Mouse (Mus musculus) urinary bladder, postnatal 25 days (tissue): ENCODE measurements at regions not wholly inside any gene's neighbourhood (a gene's known extent, or its start where the extent isn't known, plus 50 kb on each side); places are given as distances from the start of the nearest gene placed in this dataset.

Experiments used
- DNase-seq: peaks from one replicate; pipeline ENCODE4 v3.0.0; 2022; ENCODE audit warnings: low spot score

DNA sequence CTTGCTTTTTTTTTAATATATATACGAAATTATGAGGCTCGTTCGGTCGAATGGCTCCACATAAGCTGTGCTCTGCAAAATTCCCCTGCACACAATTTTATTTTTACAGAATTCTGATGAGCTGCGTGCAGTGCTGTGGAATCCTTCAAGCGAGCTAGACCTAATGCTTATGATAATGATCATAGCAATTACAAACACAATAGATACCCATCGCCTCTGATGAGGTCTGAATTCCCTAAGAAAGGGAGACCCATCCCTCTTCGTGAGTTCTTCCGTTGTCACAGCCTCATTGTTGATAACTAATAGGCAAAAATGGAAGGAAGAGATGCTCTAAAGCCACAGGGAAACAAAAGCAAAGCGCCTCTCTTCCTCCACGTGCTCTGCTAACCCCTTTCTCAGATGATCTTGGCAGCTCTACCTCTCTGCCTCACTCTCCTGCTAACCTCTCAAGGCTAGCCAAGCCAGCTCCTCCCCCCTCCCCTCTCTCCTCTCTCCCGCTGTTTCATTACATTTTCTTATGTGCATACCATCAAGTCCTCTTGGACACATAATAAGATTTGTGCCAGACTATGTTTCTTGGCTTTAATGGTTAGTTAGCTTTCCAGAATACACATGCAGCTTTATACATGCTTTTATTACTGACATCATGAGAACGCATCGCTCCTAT lies 367.7 kb upstream of the Adgrl2 start:
- DNase-seq, result no peak

DNA sequence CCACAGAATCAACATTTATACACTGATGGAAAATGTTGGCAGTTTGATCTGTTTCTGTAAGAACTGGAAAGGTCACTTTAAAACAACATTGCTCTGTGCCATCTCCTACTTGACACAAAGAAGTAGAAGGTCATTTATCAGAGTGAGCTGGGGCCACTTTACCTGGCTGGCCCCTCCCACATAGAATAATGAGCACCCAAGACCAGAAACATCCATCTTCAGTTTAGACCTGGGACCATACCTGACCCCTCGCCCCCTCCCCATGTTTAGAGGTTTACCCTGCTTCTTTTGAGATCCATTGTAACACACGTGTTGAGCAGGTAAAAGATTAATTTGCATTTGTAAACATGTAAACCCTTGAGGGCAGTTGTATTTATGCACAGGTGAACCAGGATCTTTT lies 366.8 kb upstream of the Adgrl2 start:
- DNase-seq, result no peak

DNA sequence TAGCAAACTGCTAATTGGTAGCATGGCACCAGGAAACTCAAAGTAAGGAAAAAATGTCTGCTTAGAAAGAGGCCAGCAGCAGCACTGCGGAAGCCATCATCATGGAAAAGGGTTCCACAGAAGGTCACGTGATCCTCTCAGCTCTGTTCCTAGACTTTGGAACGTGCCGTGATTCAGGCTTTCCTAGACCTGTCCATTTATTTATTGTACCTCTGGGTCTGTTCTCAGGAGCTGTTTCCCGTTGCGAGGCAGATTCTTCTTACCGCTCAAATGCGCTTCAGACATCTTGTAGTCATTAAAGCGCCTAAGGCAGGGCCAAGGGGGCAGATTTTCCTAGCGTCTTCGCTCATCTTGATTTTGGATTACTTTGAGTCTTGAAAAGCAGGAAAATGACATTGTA lies 365.0 kb upstream of the Adgrl2 start:
- no peak for DNase-seq

- DNase-seq, result no peak
Measured at GRCm38 (mm10) chr3:149353958-149354357, 363.6 kb upstream of the Adgrl2 start.

- no peak for DNase-seq
Measured at GRCm38 (mm10) chr3:149352546-149352945, 362.2 kb upstream of the Adgrl2 start.

GRCm38 (mm10) chr3:149349731-149350130 lies 359.4 kb upstream of the Adgrl2 start:
- DNase-seq, result no peak

DNA sequence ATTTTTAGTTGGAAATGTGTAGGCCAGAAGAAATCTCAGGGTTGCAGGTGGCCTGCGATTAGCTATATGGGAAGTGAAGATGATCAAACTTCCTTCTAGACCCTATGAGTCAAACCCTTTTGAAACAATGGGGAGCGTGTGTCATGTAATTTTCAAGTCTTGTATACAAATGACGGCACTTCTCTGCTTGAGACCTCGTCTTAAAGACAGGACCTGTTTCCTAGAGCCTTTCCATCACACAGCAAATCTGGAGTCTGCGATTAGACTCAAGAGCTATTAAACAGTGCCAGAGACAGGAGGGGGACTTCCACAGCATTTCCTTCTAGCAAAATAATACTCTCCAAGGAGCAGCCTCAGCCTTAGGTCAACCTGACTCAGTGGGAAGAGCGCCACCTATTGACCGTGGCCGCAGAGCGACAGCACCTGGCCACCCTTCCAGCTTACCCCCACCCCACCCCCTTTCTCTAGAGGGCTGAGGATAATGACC lies 358.9 kb upstream of the Adgrl2 start:
- peak; percentile 52 for DNase-seq

DNA sequence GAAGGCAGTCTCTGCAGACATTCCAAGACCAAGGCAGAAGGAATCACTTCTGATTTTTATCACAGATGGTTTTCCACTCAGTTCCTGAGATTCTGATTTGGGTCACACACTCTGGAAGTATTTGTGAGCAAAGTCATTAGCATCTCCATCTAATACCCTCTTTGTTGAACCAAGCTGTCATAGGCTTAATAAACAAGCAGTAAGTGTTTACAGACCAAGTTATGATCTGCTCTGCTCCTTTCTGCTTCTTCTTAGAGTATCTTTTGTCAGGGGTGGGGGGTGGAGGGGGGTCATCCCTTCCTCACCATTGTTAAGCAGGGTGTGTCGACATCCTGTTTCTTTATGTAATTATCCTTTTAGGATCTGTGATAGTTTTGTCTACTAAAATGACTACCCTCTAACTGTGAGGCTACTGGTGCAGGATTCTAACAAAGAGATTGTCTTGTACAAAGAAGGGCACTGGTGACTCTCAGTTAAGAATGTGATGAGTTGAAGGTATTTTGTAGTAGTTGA lies 358.2 kb upstream of the Adgrl2 start:
- no peak for DNase-seq

DNA sequence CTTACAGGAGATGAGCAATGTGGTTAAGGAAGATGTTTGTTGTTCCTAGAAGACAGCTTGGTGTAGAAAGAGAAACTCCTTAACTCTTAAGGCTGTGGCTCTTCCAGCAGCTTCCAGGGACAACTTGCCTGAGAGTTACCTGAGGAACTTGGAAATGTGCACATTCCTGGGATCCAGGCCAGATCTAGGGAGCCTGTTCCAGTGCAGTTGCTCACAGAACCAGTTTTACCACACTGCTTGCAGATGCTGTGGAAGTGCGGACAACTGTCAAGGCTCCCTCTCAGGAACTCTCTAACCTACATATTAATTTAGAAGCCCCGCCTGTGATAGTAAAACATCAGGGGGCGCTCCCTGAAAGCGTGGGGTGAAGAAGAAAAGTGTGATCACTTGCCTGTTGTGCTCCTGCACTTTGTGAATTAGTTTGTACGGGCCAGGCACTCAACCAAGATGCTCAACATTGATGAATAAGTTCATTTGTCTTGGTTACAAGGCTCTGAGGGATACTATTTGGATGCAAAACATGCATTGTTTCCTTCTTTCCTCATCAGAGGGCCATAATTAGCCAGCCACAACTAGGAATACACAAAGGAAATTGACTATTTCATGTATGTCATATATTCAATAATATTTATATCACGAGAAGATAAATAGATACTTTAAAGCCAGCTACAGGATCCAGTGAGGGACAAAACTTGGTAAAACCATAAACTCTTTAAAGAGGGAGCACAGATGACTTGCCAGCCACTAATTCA lies 357.1 kb upstream of the Adgrl2 start:
- no peak for DNase-seq

DNA sequence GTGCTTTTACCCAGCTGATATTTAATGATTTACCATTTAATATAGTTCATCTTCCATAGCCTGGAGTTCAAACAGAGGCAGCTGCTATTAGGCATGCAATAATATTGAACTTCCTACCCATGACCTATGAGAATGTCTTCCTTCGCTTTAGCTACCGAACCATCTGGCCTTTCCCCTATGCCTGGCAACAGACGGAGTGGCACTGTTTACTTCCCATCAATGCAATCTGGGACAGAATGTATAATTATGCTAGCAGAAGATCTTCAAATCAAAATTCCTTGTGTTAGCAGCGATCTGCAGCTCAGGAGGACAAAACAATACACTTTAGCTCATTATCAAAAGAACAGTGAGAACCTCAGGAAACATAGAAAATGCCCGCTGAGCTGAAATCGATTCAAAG lies 352.2 kb upstream of the Adgrl2 start:
- DNase-seq, result no peak

DNA sequence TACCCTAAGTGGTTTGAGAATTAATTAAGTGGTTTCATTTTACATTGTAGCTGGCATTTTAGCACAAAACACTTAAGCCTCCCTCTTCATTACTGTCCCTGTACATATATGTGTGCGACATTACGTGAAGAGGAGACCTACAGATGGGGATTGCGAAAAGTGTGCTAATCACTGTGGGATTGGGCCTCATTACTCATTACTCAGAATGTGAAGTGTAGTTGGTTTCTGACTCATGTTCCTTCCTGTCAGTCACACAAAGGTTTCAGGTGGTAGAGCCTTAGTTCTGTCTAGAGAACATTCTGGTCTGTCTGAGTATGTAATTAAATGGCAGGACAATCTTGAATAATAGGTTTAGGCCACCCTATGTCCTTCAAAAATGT lies 349.0 kb upstream of the Adgrl2 start:
- DNase-seq, result no peak

DNA sequence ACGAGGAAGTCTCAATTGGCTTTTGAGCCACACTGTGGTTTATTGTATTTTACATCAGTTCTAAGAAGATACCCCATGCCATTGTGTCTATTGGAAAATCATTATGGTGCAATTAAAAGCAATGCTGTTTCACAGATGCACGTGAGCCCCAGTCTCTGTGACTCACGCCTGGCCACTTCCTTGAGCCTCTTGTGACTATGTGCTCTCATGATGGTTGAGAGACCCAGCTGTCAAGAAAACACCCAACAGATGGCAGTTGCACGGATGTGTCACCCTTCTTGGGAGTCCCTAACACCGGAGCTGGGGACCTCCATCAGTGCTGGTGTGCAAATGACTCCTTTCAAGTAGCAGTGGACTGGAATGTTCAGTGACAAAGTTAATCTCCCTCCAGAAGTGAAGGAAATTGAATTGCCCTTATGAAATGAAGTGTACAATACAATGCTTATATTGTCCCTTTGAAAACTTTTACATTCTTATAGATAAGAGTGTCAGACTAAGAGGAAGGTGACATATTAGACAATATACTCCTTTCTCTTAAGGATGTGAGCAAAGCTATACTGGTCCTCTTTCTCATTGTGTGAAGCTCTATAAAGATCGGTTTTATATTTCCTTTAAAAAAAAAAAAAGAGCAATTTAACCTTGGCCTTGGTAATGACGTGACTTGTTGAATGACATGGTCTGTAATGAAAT lies 348.5 kb upstream of the Adgrl2 start:
- DNase-seq, result no peak

- DNase-seq, result no peak
Measured at GRCm38 (mm10) chr3:149335259-149335658, 344.9 kb upstream of the Adgrl2 start.

DNA sequence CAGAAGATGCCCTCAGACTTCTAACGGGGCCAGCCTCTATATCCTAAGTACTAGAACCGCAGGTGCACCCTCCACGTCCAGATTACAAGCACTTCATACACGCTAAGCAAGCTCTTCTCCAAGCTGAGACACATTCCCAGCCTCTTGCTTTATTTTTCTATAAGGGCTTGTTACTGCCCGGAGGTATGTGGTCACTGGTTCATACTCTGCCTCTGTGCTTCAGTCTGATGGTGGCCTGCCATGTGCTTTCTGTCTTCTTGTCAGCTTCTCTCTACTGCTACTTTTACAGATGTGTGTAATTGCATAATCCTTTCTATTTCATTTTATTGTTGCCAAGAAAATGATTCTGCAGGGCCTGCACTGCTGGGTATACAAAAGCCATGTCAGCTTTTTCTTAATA lies 343.3 kb upstream of the Adgrl2 start:
- DNase-seq, result no peak

DNA sequence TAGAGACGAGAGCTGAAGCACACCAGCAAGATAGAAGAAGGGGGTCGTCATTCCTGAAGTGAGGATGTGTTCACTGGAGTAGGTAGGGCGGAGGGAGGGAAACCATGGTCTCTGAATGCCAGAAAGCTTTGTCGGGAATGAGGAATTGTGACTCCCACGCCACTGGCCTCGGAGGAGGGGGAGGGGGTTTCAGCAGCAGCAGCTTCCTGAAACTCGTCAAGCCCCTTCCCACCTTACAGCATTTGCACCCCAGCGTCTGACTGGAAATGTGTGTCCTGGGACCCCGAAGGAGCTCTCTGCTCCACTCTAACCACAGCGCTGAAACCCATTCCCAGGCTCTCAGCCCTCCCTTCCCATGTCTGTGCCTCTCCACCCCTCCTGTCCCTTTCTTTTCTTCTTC lies 342.8 kb upstream of the Adgrl2 start:
- no peak for DNase-seq

DNA sequence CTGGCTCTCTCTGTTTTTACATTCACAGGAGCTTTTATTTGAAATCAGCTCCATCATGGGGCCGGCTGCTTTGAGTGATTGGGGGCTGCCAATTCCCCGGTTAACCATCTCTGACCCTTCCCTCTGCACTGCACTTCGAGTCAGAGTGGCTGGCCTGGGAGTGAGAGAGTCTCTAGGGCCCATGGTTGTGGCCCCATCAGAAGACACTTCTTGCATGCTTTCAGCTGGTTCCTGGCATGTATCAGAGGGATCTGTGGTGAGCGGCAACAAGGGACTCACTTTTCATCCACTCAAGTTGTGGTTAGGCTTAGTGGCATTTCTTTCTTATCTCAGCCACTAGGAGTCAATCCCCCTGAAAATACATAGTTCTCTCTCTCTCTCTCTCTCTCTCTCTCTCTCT lies 341.8 kb upstream of the Adgrl2 start:
- DNase-seq, result no peak

GRCm38 (mm10) chr3:149331251-149331960 lies 341.1 kb upstream of the Adgrl2 start:
- DNase-seq, result no peak

- DNase-seq, result no peak
Measured at GRCm38 (mm10) chr3:149330716-149331115, 340.4 kb upstream of the Adgrl2 start.

GRCm38 (mm10) chr3:149330041-149330440 lies 339.7 kb upstream of the Adgrl2 start:
- DNase-seq, result no peak

- DNase-seq, result no peak
Measured at GRCm38 (mm10) chr3:149329615-149330014, 339.3 kb upstream of the Adgrl2 start.

DNA sequence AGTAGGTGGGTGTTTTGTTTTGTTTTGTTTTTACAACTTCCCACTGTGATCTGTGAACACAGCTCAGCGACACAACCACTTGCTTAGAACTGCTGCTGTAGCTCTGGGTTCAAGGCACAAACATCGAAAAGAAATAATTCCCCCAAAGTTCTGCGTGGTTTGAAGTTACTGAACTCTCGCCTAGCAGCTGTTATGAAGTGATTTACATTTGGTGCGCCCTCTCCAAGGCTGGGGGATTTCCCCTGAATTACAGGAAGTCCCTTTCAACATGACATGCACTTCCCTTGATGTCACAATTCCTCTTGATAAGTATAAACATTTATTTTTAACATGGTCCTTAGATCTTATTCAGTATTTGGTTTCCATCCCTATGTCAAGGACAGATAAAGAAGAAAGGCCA lies 336.3 kb upstream of the Adgrl2 start:
- no peak for DNase-seq

DNA sequence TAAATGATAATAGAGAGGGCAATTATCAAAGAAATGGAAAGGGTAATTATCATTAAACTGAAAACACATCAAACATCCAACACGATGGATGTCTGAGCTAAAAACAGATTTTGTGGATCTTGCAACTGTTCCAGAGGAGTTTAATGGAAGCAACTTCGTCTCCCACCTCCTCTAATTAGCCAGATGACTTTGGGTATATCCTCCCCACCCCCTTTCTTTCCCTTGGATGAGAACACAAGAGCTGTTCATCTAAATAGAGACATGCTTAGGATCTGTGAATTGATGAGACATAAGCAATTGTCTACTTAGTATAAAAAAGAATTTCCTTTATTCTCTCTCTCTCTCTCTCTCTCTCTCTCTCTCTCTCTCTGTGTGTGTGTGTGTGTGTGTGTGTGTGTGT lies 333.7 kb upstream of the Adgrl2 start:
- no peak for DNase-seq
